Mouse (Mus musculus) A20 (cell line): ENCODE measurements at regions not wholly inside any gene's neighbourhood (a gene's known extent, or its start where the extent isn't known, plus 50 kb on each side); places are given as distances from the start of the nearest gene placed in this dataset.
A peak's percentile ranks its signal among the peaks of the same experiment; 100 is the strongest.
"Not testable (repeated sequence)": the region's sequence is repeated elsewhere in the genome, so short reads cannot be mapped to it uniquely, and the experiment has no call there.

Source experiments
- DNase-seq: peaks from one replicate; pipeline ENCODE4 v3.0.0-alpha.2; 2011; ENCODE audit warnings: low read depth, low spot score

- DNase-seq, result no peak
Measured at GRCm38 (mm10) chr12:15654585-15654984, 162.1 kb downstream of the Trib2 start.

DNA sequence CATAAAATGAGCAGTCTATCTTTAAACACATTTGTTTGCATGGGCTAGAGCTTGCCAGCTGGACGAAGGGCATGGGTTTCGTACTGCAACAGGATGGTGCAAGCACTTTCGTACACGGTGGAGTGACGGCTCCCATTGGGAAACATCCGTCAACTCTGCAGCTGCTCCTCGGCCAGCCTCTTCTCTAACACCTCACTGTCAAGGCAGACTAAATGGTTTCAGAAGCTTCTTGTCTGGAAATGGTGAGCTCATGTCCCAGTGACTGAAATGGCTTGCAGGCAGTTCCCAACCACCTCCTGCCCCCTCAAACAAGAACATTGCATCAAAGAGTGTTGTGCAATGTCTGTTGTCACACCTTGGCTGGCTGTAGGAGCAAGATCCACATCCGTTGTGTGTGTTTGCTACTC, 163.4 kb downstream of the Trib2 start:
- DNase-seq, result no peak

GRCm38 (mm10) chr12:15651293-15651692, 165.4 kb downstream of the Trib2 start:
- no peak for DNase-seq

GRCm38 (mm10) chr12:15649906-15650305, 166.8 kb downstream of the Trib2 start:
- no peak for DNase-seq

- no peak for DNase-seq
Measured at GRCm38 (mm10) chr12:15649226-15649625, 167.5 kb downstream of the Trib2 start.

GRCm38 (mm10) chr12:15644074-15644672, 172.5 kb downstream of the Trib2 start:
- DNase-seq, result no peak

GRCm38 (mm10) chr12:15643669-15644068, 173.1 kb downstream of the Trib2 start:
- no peak for DNase-seq

GRCm38 (mm10) chr12:15640320-15640719, 176.4 kb downstream of the Trib2 start:
- no peak for DNase-seq

DNA sequence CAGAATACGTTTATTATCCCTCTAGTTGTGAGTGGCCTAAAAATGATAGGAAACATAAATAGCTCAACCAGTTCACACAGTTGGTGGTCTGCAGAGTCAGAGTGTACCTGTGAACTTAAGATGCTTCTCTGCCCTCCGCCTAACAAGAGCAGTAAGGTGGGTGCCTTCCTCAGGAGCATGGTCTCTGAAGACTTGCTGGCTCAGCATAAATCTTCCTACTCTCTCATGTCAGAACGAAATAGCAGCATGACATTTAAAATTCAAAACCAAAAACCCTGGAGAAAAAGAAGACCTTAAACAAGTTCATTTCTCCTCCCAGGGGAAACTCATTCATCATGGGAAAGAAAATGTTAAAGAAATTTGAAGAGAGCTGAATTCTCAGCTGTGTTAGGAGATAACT, 186.8 kb downstream of the Trib2 start:
- no peak for DNase-seq

GRCm38 (mm10) chr12:15619521-15619920, 197.2 kb downstream of the Trib2 start:
- DNase-seq, result no peak

DNA sequence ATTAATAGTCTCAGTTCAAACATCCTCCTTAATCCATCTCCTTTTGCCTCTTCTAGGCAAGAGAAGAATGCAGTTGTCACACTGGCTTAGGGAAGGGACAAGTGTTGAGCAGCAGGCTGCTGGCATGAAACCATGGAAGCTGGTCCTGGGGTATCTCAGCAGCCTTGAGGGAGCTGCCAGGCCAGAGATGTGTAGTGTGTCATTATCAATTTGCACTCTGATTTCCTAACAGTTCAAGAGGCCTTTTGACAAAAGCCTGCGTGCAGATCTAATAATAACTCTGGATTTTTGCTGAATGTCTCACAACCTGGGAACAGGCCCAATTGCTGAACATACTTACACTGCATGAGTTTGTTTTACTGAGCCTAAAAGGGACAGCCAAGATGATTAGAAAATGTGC, 199.4 kb downstream of the Trib2 start:
- no peak for DNase-seq

DNA sequence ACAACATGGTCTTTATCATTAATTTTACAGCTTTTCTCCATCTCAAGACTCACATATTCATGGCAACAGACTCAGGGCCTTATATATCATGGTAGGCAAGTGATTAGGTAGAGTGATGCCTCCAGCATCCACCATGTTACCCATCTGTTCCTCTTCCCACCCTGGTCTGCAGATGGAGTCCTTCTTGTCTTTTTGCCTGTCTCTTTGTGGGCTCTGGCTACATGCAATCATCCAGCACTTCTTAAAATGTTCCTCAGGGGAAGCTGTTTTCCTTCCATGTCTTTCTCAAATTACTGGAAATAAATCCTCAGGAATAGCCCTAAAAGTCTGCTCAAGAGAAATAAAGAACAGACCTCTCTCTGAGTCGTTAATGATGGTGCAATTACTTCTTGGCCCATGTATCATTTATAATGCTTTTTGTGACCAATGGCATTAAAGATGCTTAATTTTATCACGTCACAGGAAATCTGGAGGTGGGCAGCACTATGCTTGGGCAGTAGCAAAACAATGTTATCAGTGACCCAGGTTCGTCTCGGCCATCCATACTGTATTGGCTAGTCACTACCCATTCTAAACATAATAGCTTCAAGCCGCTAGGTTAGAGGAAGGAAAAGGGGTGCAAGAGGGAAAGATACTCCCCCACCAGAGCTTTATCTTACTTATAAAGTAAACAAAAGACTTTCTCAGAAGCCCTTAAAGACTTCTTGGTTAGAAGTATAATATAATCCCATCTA, 204.7 kb downstream of the Trib2 start:
- no peak for DNase-seq

DNA sequence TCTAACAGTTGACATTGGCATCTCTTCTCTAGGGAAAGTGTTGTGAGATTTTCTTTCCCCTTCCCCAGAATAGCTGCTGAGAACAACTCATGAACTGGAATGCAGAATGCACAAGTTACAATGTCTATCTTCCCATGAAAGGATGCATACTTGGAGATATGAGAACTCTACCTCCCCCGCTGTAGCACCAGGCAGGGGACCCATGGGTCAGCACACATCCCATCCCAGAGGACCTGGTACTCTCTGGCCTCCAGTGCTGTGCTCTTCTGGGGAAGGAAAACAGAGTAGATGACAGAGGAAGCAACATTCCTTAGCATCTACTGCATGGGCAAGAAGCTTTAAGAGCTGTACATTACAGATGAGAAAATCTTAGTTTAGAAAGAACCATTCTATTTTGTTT, 209.6 kb downstream of the Trib2 start:
- DNase-seq, result no peak

DNA sequence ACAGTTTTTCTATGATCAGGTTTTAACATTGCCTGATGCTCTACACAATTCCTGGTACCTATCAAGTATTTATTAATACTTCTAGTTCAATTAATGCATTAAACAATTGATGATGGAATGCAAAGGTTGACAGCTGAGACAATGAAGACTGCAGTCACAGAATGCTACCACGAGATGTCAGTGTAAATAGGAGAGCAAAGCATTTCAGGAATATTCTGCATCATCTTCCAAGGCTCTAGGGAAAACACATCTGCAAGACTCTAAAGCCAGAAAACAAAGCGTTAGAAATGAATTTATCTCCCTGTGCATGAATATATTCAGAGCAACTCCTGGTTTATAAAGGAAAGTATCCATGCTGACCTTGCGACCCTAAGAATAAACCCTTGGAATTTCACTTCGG, 210.6 kb downstream of the Trib2 start:
- DNase-seq, result no peak

DNA sequence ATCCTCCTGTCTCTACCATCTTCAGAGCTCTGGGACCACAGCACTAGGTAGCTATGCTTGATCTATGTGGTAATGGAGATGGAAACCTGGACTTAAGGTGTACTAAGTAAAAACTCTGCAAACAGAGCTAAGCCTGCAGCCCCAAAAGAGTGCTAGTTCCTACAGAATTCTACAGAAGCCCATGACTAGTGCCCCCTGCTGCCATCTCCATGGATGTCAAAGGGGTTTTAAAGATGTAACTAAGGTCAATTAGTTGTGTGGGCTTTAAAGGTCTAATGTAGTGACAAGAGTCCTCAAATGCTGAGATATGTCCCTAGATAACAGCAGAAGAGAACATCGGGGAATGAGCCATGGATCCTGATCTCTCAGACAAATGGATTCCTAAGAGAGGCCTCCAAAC, 212.1 kb downstream of the Trib2 start:
- DNase-seq, result no peak

- DNase-seq, result no peak
Measured at GRCm38 (mm10) chr12:15603885-15604284, 212.8 kb downstream of the Trib2 start.

- no peak for DNase-seq
Measured at GRCm38 (mm10) chr12:15603319-15603718, 213.4 kb downstream of the Trib2 start.

GRCm38 (mm10) chr12:15594704-15595103, 222.0 kb downstream of the Trib2 start:
- no peak for DNase-seq

DNA sequence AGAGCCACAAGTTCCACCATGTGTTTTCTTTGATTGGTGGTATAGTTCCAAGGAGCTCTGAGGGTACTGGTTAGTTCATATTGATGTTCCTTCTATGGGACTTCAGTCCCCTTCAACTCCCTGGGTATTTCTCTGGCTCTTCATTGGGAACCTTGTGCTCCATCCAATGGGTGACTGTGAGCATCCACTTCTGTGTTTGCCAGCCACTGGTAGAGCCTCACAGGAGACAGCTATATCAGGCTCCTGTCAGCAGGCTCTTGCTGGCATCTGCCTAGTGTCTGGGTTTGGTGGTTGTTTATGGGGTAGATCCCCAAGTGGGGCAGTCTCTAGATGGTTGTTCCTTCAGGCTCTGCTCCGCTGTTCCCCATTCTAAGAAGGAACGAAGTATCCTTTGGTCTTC, 228.9 kb downstream of the Trib2 start:
- not testable (repeated sequence) for DNase-seq

DNA sequence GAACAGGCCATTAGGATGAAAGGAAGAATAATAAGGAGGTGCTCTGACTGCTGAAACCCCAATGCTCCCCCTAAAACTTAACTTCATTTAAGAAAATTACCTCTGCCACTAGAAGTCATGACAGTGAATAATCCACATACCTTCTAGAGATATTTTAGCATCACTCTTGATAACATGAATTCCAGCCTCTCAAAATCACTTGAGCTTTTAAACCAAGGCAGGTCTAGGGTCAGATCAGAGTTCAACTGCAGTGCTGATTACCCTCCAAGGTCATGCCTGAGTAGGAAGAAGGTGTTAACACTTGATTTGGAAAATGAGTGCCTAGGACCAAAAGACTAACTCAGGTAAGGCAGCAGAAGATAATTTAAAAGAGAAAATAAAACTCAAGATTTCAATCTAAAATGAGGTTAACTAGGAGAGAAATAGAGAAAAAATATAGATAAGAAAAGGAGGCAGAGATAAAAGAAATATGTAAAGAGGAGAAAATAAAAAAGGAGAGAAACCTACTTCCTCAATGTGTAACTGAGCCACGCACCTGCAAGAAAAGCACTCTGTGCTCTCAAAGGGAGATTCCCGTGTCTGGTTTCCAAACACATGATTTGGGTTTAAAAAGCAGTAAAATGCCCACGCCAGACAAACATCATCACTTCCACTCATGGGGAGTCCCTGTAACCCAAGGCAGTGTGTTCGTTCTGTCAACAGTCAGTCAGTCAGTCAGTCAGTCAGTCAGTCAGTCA, 229.8 kb downstream of the Trib2 start:
- DNase-seq, result peak; percentile 86

GRCm38 (mm10) chr12:15585845-15586244, 230.9 kb downstream of the Trib2 start:
- DNase-seq, result peak; percentile 82

GRCm38 (mm10) chr12:15584721-15585120, 232.0 kb downstream of the Trib2 start:
- DNase-seq, result no peak

- no peak for DNase-seq
Measured at GRCm38 (mm10) chr12:15566785-15567109, 250.0 kb downstream of the Trib2 start.
